Mouse (Mus musculus) lung, adult 2 months (tissue): ENCODE results near the gene Smtnl2.

Experiments used
- CTCF ChIP-seq: fragments of 200-500 bp; IDR thresholded peaks from 2 replicates; pipeline ENCODE4 v1.5.1; 2011; ENCODE audit warnings: mild to moderate bottlenecking, low read length, control low read depth; ENCODE audit not compliant: insufficient read depth
- POLR2A ChIP-seq: fragments of 200-500 bp; IDR thresholded peaks from 2 replicates; pipeline ENCODE4 v1.6.1; 2011; ENCODE audit warnings: low read depth, mild to moderate bottlenecking, control low read depth, low read length, borderline replicate concordance; ENCODE audit errors: extremely low read depth

- TF ChIP-seq POLR2A, result no peak
- TF ChIP-seq CTCF, result peak; percentile 77
Measured at GRCm38 (mm10) chr11:72342549-72343237, 68.8 kb downstream of the Smtnl2 start.
